Mouse (Mus musculus): ENCODE results near the gene 1700017N19Rik. TPM values are rescaled to one million over a fixed set of nuclear protein-coding genes. Genes with fewer than 3 reads are reported as not detected.

The 1700017N19Rik gene
- total and polyA plus RNA-seq, 3 experiments: not detected

DNA sequence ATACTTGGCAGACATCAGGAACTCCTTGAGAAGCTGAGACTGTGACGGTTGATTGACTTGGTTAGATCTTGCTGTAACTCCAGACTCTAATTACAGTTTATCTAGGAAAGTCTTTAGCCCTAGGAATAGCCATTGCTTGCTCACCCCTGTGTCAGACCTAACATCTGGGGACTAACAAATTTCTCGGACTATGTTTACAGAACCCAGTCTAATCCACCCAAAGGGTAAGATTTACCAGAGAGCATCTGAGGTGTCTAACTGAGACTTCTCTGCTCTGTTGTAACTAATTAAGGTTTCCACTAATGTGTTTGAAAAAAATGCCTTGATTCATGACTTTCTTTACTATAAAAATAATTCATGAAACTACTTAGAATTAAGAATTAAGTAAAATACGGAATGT, 32.2 kb downstream of the 1700017N19Rik start:
- no peaks in the 10 kb centered on the region for H3K4me1 ChIP-seq (ENCODE audit: control insufficient read depth in 1 of 2, insufficient read depth in 2 of 2)
- no peak overlapping the region for H3K9ac ChIP-seq (ENCODE audit: insufficient read depth, low read depth)
- H3K4me2 ChIP-seq (ENCODE audit: insufficient read depth, low read depth, poor library complexity, severe bottlenecking): no peak overlapping the region
- H3K79me2 ChIP-seq (replicated peaks; ENCODE audit: control insufficient read depth, extremely low read depth, insufficient read depth, poor library complexity, severe bottlenecking): no peaks in the 10 kb centered on the region
- no peak for DNase-seq (ENCODE audit: extremely low read depth)
- H3K36me3 ChIP-seq (replicated peaks in 1 of 2; ENCODE audit: control insufficient read depth in 1 of 2, insufficient read depth in 1 of 2, low read length in 1 of 2): no peaks in the 10 kb centered on the region
- H3K27me3 ChIP-seq (replicated peaks): no peaks in the 10 kb centered on the region
- dilution Hi-C loops (cut with MboI; ENCODE audit: extremely low pct_ligation_motif_present, extremely low pct_unique_long_range_greater_than_20kb, low sequenced_read_pairs): no loop called here
- no peak overlapping the region for H3K4me3 ChIP-seq (replicated peaks in 1 of 3; ENCODE audit: low read depth in 2 of 3, low read length in 2 of 3, poor library complexity in 1 of 3)
- TF ChIP-seq MAX (IDR thresholded peaks at IDR 0.05; ENCODE audit: low read length) (no peak), JUND (conservative IDR thresholded peaks at IDR 0.05; ENCODE audit: low read depth, low read length) (no peak), MYC (IDR thresholded peaks at IDR 0.05; ENCODE audit: low read depth, low read length) (no peak), GABPA (IDR thresholded peaks at IDR 0.05; ENCODE audit: insufficient replicate concordance, low read depth, low read length) (no peak)
- no peak overlapping the region for H3K27ac ChIP-seq (ENCODE audit: insufficient read depth, low read depth)
- in situ Hi-C loops (cut with MboI; ENCODE audit: low pct_ligation_motif_present, low pct_unique_long_range_greater_than_20kb, low sequenced_read_pairs): no loop called here
- H3K9me3 ChIP-seq (replicated peaks; ENCODE audit: low read length): peaks cover 36% of the 10 kb centered on the region

DNA sequence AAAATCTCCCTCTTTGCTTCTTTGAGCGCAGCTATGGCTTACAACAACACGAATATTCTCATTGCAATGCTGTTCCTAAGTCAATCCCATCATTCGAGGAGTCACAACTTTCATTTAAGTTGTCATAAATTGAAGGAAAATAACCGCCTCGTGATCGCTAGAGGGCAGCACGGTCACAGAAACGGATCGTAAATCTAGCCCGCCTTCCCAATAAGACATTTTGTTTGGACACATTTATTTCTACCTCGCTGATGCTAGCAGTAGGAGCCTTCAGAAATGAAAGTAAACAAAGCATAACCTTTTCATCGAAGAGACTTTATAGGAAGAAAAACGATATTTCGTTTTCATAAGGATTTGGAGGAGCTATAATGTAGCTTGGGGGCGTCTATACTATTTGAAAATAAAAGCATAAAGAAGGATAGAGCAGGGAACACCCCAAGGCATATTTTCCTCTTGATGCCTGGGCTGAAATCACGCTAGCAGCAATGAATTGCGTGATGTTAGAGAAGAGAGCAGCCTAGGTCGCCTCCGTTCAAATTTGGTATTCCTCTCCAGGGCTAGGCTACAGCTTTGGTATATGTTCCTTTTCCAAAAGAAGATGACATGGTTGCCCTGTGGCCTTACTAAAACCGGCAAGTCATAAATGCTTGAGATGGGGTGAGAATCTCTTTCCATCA, 39.6 kb downstream of the 1700017N19Rik start:
- no peak overlapping the region for H3K4me3 ChIP-seq (replicated peaks in 1 of 3; ENCODE audit: low read depth in 2 of 3, low read length in 2 of 3, poor library complexity in 1 of 3)
- no peaks in the 10 kb centered on the region for H3K79me2 ChIP-seq (replicated peaks; ENCODE audit: control insufficient read depth, extremely low read depth, insufficient read depth, poor library complexity, severe bottlenecking)
- H3K9me3 ChIP-seq (replicated peaks; ENCODE audit: low read length): peaks cover 44% of the 10 kb centered on the region
- dilution Hi-C loops (cut with MboI; ENCODE audit: extremely low pct_ligation_motif_present, extremely low pct_unique_long_range_greater_than_20kb, low sequenced_read_pairs) (no loop called here), in situ Hi-C loops (cut with MboI; ENCODE audit: low pct_ligation_motif_present, low pct_unique_long_range_greater_than_20kb, low sequenced_read_pairs) (no loop called here)
- no peaks in the 10 kb centered on the region for H3K27me3 ChIP-seq (replicated peaks)
- no peaks in the 10 kb centered on the region for H3K36me3 ChIP-seq (replicated peaks in 1 of 2; ENCODE audit: control insufficient read depth in 1 of 2, insufficient read depth in 1 of 2, low read length in 1 of 2)
- no peak overlapping the region for H3K27ac ChIP-seq (ENCODE audit: insufficient read depth, low read depth)
- TF ChIP-seq RAD21 (IDR thresholded peaks at IDR 0.05; ENCODE audit: low read depth, low read length) (no peak), USF1 (IDR thresholded peaks at IDR 0.05; ENCODE audit: low read depth, low read length) (no peak), MYC (IDR thresholded peaks at IDR 0.05; ENCODE audit: low read depth, low read length) (no peak), JUN (IDR thresholded peaks at IDR 0.05; ENCODE audit: insufficient read depth, low read depth, low read length) (no peak), TCF12 (IDR thresholded peaks at IDR 0.05; ENCODE audit: low read depth, low read length) (no peak), ZKSCAN1 (IDR thresholded peaks at IDR 0.05; ENCODE audit: borderline replicate concordance, low read depth, low read length) (no peak), ETS1 (conservative IDR thresholded peaks at IDR 0.05; ENCODE audit: low read depth, low read length) (no peak), IRF4 (IDR thresholded peaks at IDR 0.05; ENCODE audit: low read depth, low read length) (no peak), BHLHE40 (IDR thresholded peaks at IDR 0.05; ENCODE audit: low read depth, low read length) (no peak), MAZ (IDR thresholded peaks at IDR 0.05; ENCODE audit: low read depth, low read length) (no peak), HCFC1 (IDR thresholded peaks at IDR 0.05; ENCODE audit: low read depth, low read length) (no peak), CHD1 (IDR thresholded peaks at IDR 0.05; ENCODE audit: low read depth, low read length) (no peak), POLR2A (IDR thresholded peaks at IDR 0.05; ENCODE audit: low read depth, low read length) (no peak), TBP (conservative IDR thresholded peaks at IDR 0.05; ENCODE audit: low read depth, low read length) (no peak), SIN3A (IDR thresholded peaks at IDR 0.05; ENCODE audit: low read length) (no peak), PAX5 (IDR thresholded peaks at IDR 0.05; ENCODE audit: low read length) (no peak), ZMIZ1 (IDR thresholded peaks at IDR 0.05; ENCODE audit: low read depth, low read length) (no peak), NRF1 (IDR thresholded peaks at IDR 0.05; ENCODE audit: low read depth, low read length) (no peak)
- no peak overlapping the region for H3K4me2 ChIP-seq (ENCODE audit: insufficient read depth, low read depth, poor library complexity, severe bottlenecking)
- H3K9ac ChIP-seq (ENCODE audit: insufficient read depth, low read depth): no peak overlapping the region
- no peak for DNase-seq (ENCODE audit: extremely low read depth)
- no peaks in the 10 kb centered on the region for H3K4me1 ChIP-seq (ENCODE audit: control insufficient read depth in 1 of 2, insufficient read depth in 2 of 2)
